Comparison of ENCODE assay signal across 14 mouse cellular contexts in genomic region chr4:14023866-14024454, GRCm38 (mm10).
A peak's percentile ranks its signal among the peaks of the same experiment; 100 is the strongest.
DNase-seq lines count a peak whose midpoint lies in the region; ATAC-seq lines count a peak whose summit lies in the region.
"Had no signal": no experiment of that assay in that cellular context is flagged by ENCODE, and none has a peak within 500 bp of the region (broad histone marks: within the 10 kb centered on the region; RNA-seq: fewer than 3 reads in every experiment).

No protein-coding gene starts in this region.

- H3K27ac ChIP-seq in hindbrain, embryonic 14.5 days: peak overlapping the region; percentile 73
- H3K27ac ChIP-seq in hindbrain, embryonic 16.5 days (ENCODE audit: low read depth, low read length): no peak overlapping the region
- peak overlapping the region; percentile 64 for H3K27ac ChIP-seq in neural tube, embryonic 13.5 days (replicated peaks)
- no peak overlapping the region for H3K27ac ChIP-seq in kidney, embryonic 16.5 days (ENCODE audit: low read length)
- H3K27ac ChIP-seq: heart, embryonic 13.5 days; left cerebral cortex, adult 2 months; lung, embryonic 15.5 days; stomach, embryonic 15.5 days had no signal

- H3K4me2 ChIP-seq in hindbrain, embryonic 14.5 days (replicated peaks): no peak overlapping the region
- no peak overlapping the region for H3K4me2 ChIP-seq in hindbrain, embryonic 16.5 days (ENCODE audit: low read length)
- H3K4me2 ChIP-seq in neural tube, embryonic 13.5 days: no peak overlapping the region
- H3K4me2 ChIP-seq in kidney, embryonic 16.5 days (replicated peaks; ENCODE audit: low read depth, low read length): no peak overlapping the region
- H3K4me2 ChIP-seq: heart, embryonic 13.5 days; lung, embryonic 15.5 days; stomach, embryonic 15.5 days had no signal

- no peak for DNase-seq in hindbrain, embryonic 14.5 days (ENCODE audit: low spot score)
- no peak for DNase-seq in neural tube, embryonic 10.5 days (ENCODE audit: extremely low spot score, low spot score)
- no peak for DNase-seq in left cerebral cortex, postnatal 36 days (ENCODE audit: low spot score in 2 of 2)
- DNase-seq: adrenal gland, postnatal 14 days; cerebellum, adult 9-10 months; gastrocnemius, postnatal 14 days had no signal

- no peak overlapping the region for H3K9ac ChIP-seq in hindbrain, embryonic 14.5 days
- H3K9ac ChIP-seq in hindbrain, embryonic 16.5 days (ENCODE audit: low read depth, low read length): no peak overlapping the region
- H3K9ac ChIP-seq in neural tube, embryonic 13.5 days: no peak overlapping the region
- H3K9ac ChIP-seq in kidney, embryonic 16.5 days (replicated peaks; ENCODE audit: low read length): no peak overlapping the region
- H3K9ac ChIP-seq: heart, embryonic 13.5 days; lung, embryonic 15.5 days; stomach, embryonic 15.5 days had no signal

- WGBS in hindbrain, embryonic 14.5 days: 21% methylated on average over 1 of the region's 1 CpGs
- 33% methylated on average over 1 of the region's 1 CpGs for WGBS in hindbrain, embryonic 16.5 days
- 39% methylated on average over 1 of the region's 1 CpGs for WGBS in neural tube, embryonic 13.5 days
- 48% methylated on average over 1 of the region's 1 CpGs for WGBS in kidney, embryonic 16.5 days

- intact Hi-C loops in left cerebral cortex, postnatal 36 days (cut with DNase I): no loop called here

- no peak overlapping the region for H3K4me3 ChIP-seq in hindbrain, embryonic 14.5 days (replicated peaks; ENCODE audit: low read length)
- H3K4me3 ChIP-seq in hindbrain, embryonic 16.5 days (ENCODE audit: low read length): no peak overlapping the region
- no peak overlapping the region for H3K4me3 ChIP-seq in neural tube, embryonic 13.5 days
- H3K4me3 ChIP-seq in kidney, embryonic 16.5 days (ENCODE audit: low read length): no peak overlapping the region
- H3K4me3 ChIP-seq: heart, embryonic 13.5 days; left cerebral cortex, adult 2 months; lung, embryonic 15.5 days; stomach, embryonic 15.5 days had no signal

- no peaks in the 10 kb centered on the region for H3K27me3 ChIP-seq in hindbrain, embryonic 14.5 days (ENCODE audit: control insufficient read depth, insufficient read depth, low read length)
- H3K27me3 ChIP-seq in hindbrain, embryonic 16.5 days (replicated peaks; ENCODE audit: control insufficient read depth, insufficient read depth, low read length): no peaks in the 10 kb centered on the region
- H3K27me3 ChIP-seq in neural tube, embryonic 13.5 days: no peaks in the 10 kb centered on the region
- H3K27me3 ChIP-seq in kidney, embryonic 16.5 days (ENCODE audit: insufficient read depth, low read length): no peaks in the 10 kb centered on the region
- H3K27me3 ChIP-seq: heart, embryonic 13.5 days; lung, embryonic 15.5 days; stomach, embryonic 15.5 days had no signal

- no peaks in the 10 kb centered on the region for H3K36me3 ChIP-seq in hindbrain, embryonic 14.5 days (replicated peaks; ENCODE audit: control insufficient read depth, insufficient read depth)
- no peaks in the 10 kb centered on the region for H3K36me3 ChIP-seq in hindbrain, embryonic 16.5 days (ENCODE audit: control insufficient read depth, insufficient read depth, low read length)
- H3K36me3 ChIP-seq in neural tube, embryonic 13.5 days: no peaks in the 10 kb centered on the region
- no peaks in the 10 kb centered on the region for H3K36me3 ChIP-seq in kidney, embryonic 16.5 days (ENCODE audit: insufficient read depth, low read length)
- H3K36me3 ChIP-seq: heart, embryonic 13.5 days; lung, embryonic 15.5 days; stomach, embryonic 15.5 days had no signal

- no peak for ATAC-seq in hindbrain, embryonic 14.5 days (ENCODE audit: low FRiP score)
- ATAC-seq in hindbrain, embryonic 16.5 days: no peak
- no peak for ATAC-seq in neural tube, embryonic 13.5 days (ENCODE audit: low read depth)
- peak; percentile 51; the same call in 1 of the 2 replicates for ATAC-seq in kidney, embryonic 16.5 days (ENCODE audit: low FRiP score, low TSS enrichment)
- ATAC-seq in erythroid progenitor cell, adult 5-6 weeks (replicated peaks; ENCODE audit: low FRiP score, poor library complexity, severe bottlenecking): no peak

- H3K4me1 ChIP-seq in hindbrain, embryonic 14.5 days (replicated peaks; ENCODE audit: control insufficient read depth, insufficient read depth, low read length): peaks cover 24% of the 10 kb centered on the region
- H3K4me1 ChIP-seq in hindbrain, embryonic 16.5 days (ENCODE audit: control insufficient read depth, insufficient read depth, low read depth, low read length): no peaks in the 10 kb centered on the region
- peaks cover 28% of the 10 kb centered on the region for H3K4me1 ChIP-seq in neural tube, embryonic 13.5 days (replicated peaks)
- H3K4me1 ChIP-seq in kidney, embryonic 16.5 days (ENCODE audit: insufficient read depth, low read length): peaks cover 8% of the 10 kb centered on the region; the same call in 1 of the 2 replicates
- H3K4me1 ChIP-seq: lung, embryonic 15.5 days; stomach, embryonic 15.5 days had no signal

- H3K9me3 ChIP-seq in hindbrain, embryonic 14.5 days (ENCODE audit: control insufficient read depth, low read length): no peaks in the 10 kb centered on the region
- no peaks in the 10 kb centered on the region for H3K9me3 ChIP-seq in hindbrain, embryonic 16.5 days (ENCODE audit: control insufficient read depth, low read length)
- no peaks in the 10 kb centered on the region for H3K9me3 ChIP-seq in neural tube, embryonic 13.5 days
- no peaks in the 10 kb centered on the region for H3K9me3 ChIP-seq in kidney, embryonic 16.5 days (ENCODE audit: low read length)
- H3K9me3 ChIP-seq: heart, embryonic 13.5 days; lung, embryonic 15.5 days; stomach, embryonic 15.5 days had no signal

Comparison
In these comparisons a context has a peak if more than half of its experiments do, and no peak if none do; other contexts are left out.
1. H3K27ac ChIP-seq: peak in hindbrain, embryonic 14.5 days (single experiment) and neural tube, embryonic 13.5 days (single experiment); none in hindbrain, embryonic 16.5 days (single experiment) and kidney, embryonic 16.5 days (single experiment).